Mouse (Mus musculus): ENCODE data around the gene Ptma. TPM values are rescaled to one million over a fixed set of nuclear protein-coding genes. Genes with fewer than 3 reads are reported as not detected.
A peak's percentile ranks its signal among the peaks of the same experiment; 100 is the strongest.

Gene Ptma
- polyA plus RNA-seq, 1 experiment from 2014 or later, result 2,904 TPM

DNA sequence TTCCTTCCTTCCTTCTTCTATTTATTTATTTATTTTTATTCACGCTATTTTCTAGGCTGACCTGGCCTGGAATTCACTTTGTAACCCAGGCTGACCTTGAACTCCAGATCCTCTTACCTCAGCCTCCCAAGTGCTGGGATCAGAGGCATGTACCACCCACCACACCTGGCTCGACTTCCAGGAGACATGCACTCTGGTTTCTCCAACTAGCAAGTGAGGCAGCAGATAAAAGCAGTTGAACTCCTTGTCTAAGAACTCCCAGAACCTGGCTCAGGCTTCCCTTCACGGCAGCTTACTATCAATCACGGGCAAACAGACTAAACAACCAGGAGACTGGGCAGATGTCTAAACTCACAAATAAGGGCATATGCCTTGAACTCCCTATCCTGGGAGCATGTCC is 25.8 kb upstream of the Ptma start:
- Histone ChIP-seq H3K36me3 (no peaks in the 10 kb centered on the region), H3K27ac (replicated peaks) (peak overlapping the region; percentile 98; the same call in 1 of the 2 replicates), H3K4me3 (peak overlapping the region; percentile 11; the same call in 1 of the 2 replicates), H3K9me3 (replicated peaks) (no peaks in the 10 kb centered on the region), H3K27me3 (ENCODE audit: low read depth, poor library complexity, severe bottlenecking) (no peaks in the 10 kb centered on the region), H3K4me1 (peaks cover 69% of the 10 kb centered on the region)
- WGBS, result 84% methylated on average over 4 of the region's 4 CpGs
- DNase-seq (ENCODE audit: low spot score), result no peak

DNA sequence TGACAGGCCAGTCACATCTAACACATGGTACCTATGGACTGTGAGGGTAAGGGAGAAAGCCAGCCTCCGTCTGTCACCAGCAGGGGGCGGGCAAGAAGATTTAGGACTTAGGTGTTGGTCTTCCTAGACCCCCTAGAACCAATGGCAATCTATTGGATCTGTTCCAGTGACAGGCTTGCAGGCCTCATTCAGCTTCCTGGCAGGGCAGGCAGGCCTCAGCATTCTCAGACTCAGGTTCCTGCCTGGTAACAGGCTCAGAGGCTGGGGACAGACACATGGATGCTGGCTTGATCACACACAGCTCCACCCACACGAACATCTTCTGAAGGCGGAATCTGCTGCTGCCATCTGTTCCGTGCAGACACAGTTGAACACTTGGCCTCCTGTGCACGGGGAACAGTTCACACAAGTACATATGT is 25.4 kb upstream of the Ptma start:
- H3K27ac ChIP-seq (replicated peaks), result peak overlapping the region; percentile 98

DNA sequence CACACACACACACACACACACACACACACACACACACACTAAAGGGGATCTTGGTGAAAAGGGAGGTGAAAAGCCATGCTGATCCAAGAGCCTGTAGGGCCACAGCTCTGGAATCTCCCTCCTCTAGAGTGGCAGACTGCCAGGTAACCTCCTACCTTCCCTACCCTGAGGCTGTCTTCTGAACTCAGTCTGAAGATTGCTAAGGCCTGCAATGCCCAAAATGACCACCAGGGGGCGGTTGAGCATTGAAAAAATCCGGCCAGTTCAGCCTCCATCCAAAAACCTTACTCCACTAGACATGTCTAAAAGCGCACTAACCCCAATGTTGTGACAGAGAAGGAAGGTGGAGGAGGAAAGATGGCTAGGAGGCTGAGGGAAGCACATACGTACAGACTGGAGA is 25.0 kb upstream of the Ptma start:
- peak overlapping the region; percentile 98 for H3K27ac ChIP-seq (replicated peaks)
- H3K4me1 ChIP-seq, result peaks cover 78% of the 10 kb centered on the region
- H3K9me3 ChIP-seq (replicated peaks), result no peaks in the 10 kb centered on the region
- peak; percentile 90 for DNase-seq (ENCODE audit: low spot score)
- no peaks in the 10 kb centered on the region for H3K27me3 ChIP-seq (ENCODE audit: low read depth, poor library complexity, severe bottlenecking)
- H3K4me3 ChIP-seq, result peak overlapping the region; percentile 30; the same call in 1 of the 2 replicates
- H3K36me3 ChIP-seq, result no peaks in the 10 kb centered on the region
- 1% methylated on average over 4 of the region's 4 CpGs for WGBS

More for the DNA sequence above, 25.4 kb upstream of the Ptma start:
- peaks cover 74% of the 10 kb centered on the region for H3K4me1 ChIP-seq
- H3K9me3 ChIP-seq (replicated peaks), result no peaks in the 10 kb centered on the region
- H3K27me3 ChIP-seq (ENCODE audit: low read depth, poor library complexity, severe bottlenecking), result no peaks in the 10 kb centered on the region
- DNase-seq (ENCODE audit: low spot score), result peak; percentile 74
- no peaks in the 10 kb centered on the region for H3K36me3 ChIP-seq
- 46% methylated on average over 6 of the region's 6 CpGs for WGBS
- peak overlapping the region; percentile 11; the same call in 1 of the 2 replicates for H3K4me3 ChIP-seq

DNA sequence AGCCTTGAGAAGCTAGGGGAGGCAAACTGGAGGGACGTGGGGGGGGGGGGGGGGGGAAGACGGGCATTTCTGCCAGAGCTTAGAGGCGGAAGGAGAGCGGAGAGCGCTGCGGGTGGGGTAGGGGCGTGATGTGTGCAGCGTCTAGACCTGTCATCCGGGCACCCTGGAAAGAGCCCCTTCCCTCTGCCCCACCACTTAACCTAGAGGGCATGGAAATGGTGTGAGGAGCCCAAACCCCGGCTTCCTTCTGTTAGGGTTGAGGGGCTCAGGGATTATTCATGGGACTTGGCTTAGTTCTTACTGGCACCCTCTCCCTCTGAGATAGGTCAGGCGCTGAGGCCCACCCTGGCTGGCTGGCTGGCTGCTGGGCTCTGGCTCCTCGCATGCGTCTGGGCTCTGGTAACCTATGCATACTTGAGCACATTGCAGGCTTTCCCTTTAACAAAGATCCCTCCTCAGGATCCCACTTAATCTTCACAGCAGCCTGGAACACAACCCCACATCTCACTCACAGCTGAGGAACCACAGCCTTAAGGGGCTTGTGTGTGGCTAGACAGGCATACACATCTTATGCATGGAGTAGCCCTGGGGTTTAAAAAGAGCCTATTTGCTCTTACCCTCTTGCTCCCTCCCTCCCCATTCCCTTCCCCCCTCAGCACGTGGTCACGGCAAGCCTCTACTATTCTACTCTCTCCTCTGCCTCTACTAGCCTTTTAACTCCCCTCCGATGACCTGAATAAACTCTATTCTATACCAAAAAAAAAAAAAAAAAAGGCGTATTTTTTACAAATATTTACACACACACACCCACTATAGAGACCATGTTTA is 24.1 kb upstream of the Ptma start:
- Histone ChIP-seq H3K27me3 (ENCODE audit: low read depth, poor library complexity, severe bottlenecking) (no peaks in the 10 kb centered on the region), H3K4me1 (peaks cover 82% of the 10 kb centered on the region), H3K9me3 (replicated peaks) (no peaks in the 10 kb centered on the region), H3K36me3 (no peaks in the 10 kb centered on the region), H3K4me3 (peak overlapping the region; percentile 58), H3K27ac (replicated peaks) (peak overlapping the region; percentile 98)
- no peak for DNase-seq (ENCODE audit: low spot score)
- 18% methylated on average over 16 of the region's 17 CpGs for WGBS

DNA sequence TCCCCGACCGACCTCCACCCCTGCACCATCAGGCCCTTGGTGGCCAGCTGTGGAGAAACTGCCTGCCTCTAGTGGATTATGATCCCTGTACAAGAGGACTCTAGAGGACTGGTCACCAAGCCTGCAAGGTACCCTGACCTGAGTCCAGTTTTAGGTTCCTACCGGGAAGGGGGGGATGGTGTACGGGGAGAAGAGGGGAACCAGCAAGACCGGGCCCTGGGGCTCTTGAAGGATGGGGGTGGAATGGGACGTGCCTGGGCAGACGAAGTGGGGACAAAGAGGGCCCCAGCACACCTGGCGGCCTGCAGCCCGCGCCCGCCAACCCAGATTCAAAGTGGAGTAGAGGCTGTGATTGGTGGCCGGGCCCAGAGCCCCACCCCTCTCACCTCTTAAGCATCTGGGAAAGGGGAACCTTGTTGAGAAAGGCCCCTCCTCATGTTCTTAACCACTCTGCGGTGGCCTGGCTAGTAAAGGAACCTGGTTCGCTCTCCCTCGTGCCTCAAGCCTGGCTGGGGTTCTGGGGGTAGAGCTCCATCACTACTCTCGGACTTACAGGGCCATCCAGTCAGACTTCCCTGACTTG is 23.3 kb upstream of the Ptma start:
- 9% methylated on average over 16 of the region's 16 CpGs for WGBS
- H3K9me3 ChIP-seq (replicated peaks), result no peaks in the 10 kb centered on the region
- peak overlapping the region; percentile 58 for H3K4me3 ChIP-seq
- peak; percentile 76 for DNase-seq (ENCODE audit: low spot score)
- no peaks in the 10 kb centered on the region for H3K36me3 ChIP-seq
- no peaks in the 10 kb centered on the region for H3K27me3 ChIP-seq (ENCODE audit: low read depth, poor library complexity, severe bottlenecking)
- H3K27ac ChIP-seq (replicated peaks), result peak overlapping the region; percentile 98
- H3K4me1 ChIP-seq, result peaks cover 79% of the 10 kb centered on the region

- Histone ChIP-seq H3K27me3 (ENCODE audit: low read depth, poor library complexity, severe bottlenecking) (no peaks in the 10 kb centered on the region), H3K9me3 (replicated peaks) (no peaks in the 10 kb centered on the region), H3K36me3 (no peaks in the 10 kb centered on the region), H3K27ac (replicated peaks) (peak overlapping the region; percentile 98), H3K4me3 (peak overlapping the region; percentile 58), H3K4me1 (peaks cover 75% of the 10 kb centered on the region)
- under 1% methylated on average over 64 of the region's 64 CpGs for WGBS
- DNase-seq (ENCODE audit: low spot score), result peak; percentile 98
Measured at GRCm38 (mm10) chr1:86503906-86504696, 22.4 kb upstream of the Ptma start.

DNA sequence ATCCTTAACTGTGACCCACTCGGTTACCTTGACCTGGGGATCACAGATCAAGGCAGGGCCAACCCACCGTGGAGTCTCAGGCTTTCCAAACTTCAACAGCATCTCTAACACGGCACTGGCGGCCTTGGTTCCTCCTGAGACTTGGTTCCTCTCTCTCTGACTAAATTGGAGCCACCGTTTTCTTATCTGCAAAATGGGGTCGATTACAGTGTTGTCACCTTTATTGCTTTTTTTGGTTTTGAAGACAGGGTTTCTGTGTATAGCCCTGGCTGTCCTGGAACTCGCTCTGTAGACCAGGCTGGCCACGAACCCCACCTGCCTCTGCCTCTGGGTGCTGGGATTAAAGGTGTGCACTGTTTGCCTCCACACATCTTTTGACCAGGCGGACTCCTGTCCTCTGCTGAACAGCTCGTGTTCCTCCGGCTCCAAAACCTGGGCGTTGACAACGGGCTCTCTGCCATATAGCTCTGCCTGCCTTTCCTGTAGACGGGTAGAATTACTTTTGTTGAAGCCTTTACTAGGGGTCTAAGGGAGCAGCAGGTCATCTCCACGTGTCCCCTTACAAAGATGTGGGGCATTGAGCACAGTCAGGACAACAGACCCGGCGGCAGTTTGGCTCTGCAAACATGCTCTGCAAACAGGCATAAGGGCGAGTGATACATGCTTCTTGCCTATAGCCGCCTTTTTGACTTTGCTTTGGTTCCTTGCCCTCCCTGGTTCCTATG is 21.7 kb upstream of the Ptma start:
- WGBS, result 18% methylated on average over 19 of the region's 19 CpGs
- H3K27me3 ChIP-seq (ENCODE audit: low read depth, poor library complexity, severe bottlenecking), result no peaks in the 10 kb centered on the region
- H3K4me1 ChIP-seq, result peaks cover 79% of the 10 kb centered on the region
- peak; percentile 55 for DNase-seq (ENCODE audit: low spot score)
- H3K27ac ChIP-seq (replicated peaks), result peak overlapping the region; percentile 98
- H3K9me3 ChIP-seq (replicated peaks), result no peaks in the 10 kb centered on the region
- H3K4me3 ChIP-seq, result peak overlapping the region; percentile 58
- H3K36me3 ChIP-seq, result no peaks in the 10 kb centered on the region

GRCm38 (mm10) chr1:86505461-86505860 is 21.1 kb upstream of the Ptma start:
- peak overlapping the region; percentile 98 for H3K27ac ChIP-seq (replicated peaks)
- H3K27me3 ChIP-seq (ENCODE audit: low read depth, poor library complexity, severe bottlenecking), result no peaks in the 10 kb centered on the region
- WGBS, result 45% methylated on average over 1 of the region's 1 CpGs
- no peaks in the 10 kb centered on the region for H3K36me3 ChIP-seq
- DNase-seq (ENCODE audit: low spot score), result peak; percentile 47
- H3K9me3 ChIP-seq (replicated peaks), result no peaks in the 10 kb centered on the region
- H3K4me1 ChIP-seq, result peaks cover 81% of the 10 kb centered on the region
- peak overlapping the region; percentile 58 for H3K4me3 ChIP-seq

GRCm38 (mm10) chr1:86506420-86506819 is 20.1 kb upstream of the Ptma start:
- no peak for DNase-seq (ENCODE audit: low spot score)

DNA sequence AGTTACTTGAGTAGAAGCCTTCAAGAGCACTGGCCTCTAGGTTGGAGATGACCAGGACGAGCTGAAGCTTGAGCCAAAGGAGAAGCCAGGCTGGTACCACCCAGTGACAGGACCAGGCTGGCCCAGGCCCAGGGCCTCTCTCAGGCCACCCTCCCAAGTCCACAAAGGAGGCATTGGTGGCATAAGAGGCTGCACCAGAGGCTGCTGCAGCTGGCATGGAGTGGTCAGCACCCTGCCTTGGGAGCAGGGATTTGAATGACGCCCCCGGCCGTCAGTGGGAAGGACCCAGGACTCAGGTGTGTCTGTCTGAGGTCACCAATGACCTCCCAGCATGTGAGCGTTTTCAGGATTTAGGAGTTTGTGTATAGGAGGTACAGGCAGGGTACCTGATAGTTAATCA is 18.7 kb upstream of the Ptma start:
- no peaks in the 10 kb centered on the region for H3K27me3 ChIP-seq (ENCODE audit: low read depth, poor library complexity, severe bottlenecking)
- no peaks in the 10 kb centered on the region for H3K9me3 ChIP-seq (replicated peaks)
- DNase-seq (ENCODE audit: low spot score), result no peak
- H3K4me3 ChIP-seq, result no peak overlapping the region
- peak overlapping the region; percentile 69; the same call in 1 of the 2 replicates for H3K27ac ChIP-seq (replicated peaks)
- H3K4me1 ChIP-seq, result peaks cover 76% of the 10 kb centered on the region
- H3K36me3 ChIP-seq, result no peaks in the 10 kb centered on the region
- WGBS, result 89% methylated on average over 5 of the region's 5 CpGs

More at GRCm38 (mm10) chr1:86506420-86506819, 20.1 kb upstream of the Ptma start:
- WGBS, result 89% methylated on average over 5 of the region's 5 CpGs
- H3K27ac ChIP-seq (replicated peaks), result peak overlapping the region; percentile 98
- H3K4me3 ChIP-seq, result no peak overlapping the region
- no peaks in the 10 kb centered on the region for H3K27me3 ChIP-seq (ENCODE audit: low read depth, poor library complexity, severe bottlenecking)
- H3K36me3 ChIP-seq, result no peaks in the 10 kb centered on the region
- peaks cover 83% of the 10 kb centered on the region for H3K4me1 ChIP-seq
- H3K9me3 ChIP-seq (replicated peaks), result no peaks in the 10 kb centered on the region

- H3K9me3 ChIP-seq (replicated peaks), result no peaks in the 10 kb centered on the region
- DNase-seq (ENCODE audit: low spot score), result peak; percentile 91
- H3K4me1 ChIP-seq, result peaks cover 61% of the 10 kb centered on the region
- peak overlapping the region; percentile 2; the same call in 1 of the 2 replicates for H3K4me3 ChIP-seq
- H3K27ac ChIP-seq (replicated peaks), result peak overlapping the region; percentile 90
- H3K36me3 ChIP-seq, result no peaks in the 10 kb centered on the region
- H3K27me3 ChIP-seq (ENCODE audit: low read depth, poor library complexity, severe bottlenecking), result no peaks in the 10 kb centered on the region
- 4% methylated on average over 7 of the region's 7 CpGs for WGBS
Measured at GRCm38 (mm10) chr1:86509410-86509809, 17.1 kb upstream of the Ptma start.

GRCm38 (mm10) chr1:86510266-86510665 is 16.3 kb upstream of the Ptma start:
- H3K4me3 ChIP-seq, result no peak overlapping the region
- WGBS, result 77% methylated on average over 1 of the region's 1 CpGs
- no peaks in the 10 kb centered on the region for H3K9me3 ChIP-seq (replicated peaks)
- no peaks in the 10 kb centered on the region for H3K27me3 ChIP-seq (ENCODE audit: low read depth, poor library complexity, severe bottlenecking)
- H3K36me3 ChIP-seq, result no peaks in the 10 kb centered on the region
- no peak for DNase-seq (ENCODE audit: low spot score)
- H3K4me1 ChIP-seq, result peaks cover 52% of the 10 kb centered on the region
- peak overlapping the region; percentile 90 for H3K27ac ChIP-seq (replicated peaks)

Data from midbrain, embryonic 10.5 days (tissue).